Mouse (Mus musculus) limb, embryonic 10.5 days (tissue): ENCODE results near the gene Adk. TPM values are rescaled to one million over a fixed set of nuclear protein-coding genes. Genes with fewer than 3 reads are reported as not detected.

ENCODE experiments used
- DNase-seq: peaks from one replicate; pipeline ENCODE4 v3.0.0-alpha.2; 2017; ENCODE audit warnings: low spot score
- H3K27ac ChIP-seq: fragments of 300-500 bp; sonication (generic); 2 replicates; pipeline ENCODE4 v1.5.1; 2016; ENCODE audit warnings: mild to moderate bottlenecking
- H3K27me3 ChIP-seq: fragments of 300-500 bp; sonication (generic); 2 replicates; pipeline ENCODE4 v1.6.1; 2016; ENCODE audit warnings: low read depth, mild to moderate bottlenecking; ENCODE audit not compliant: poor library complexity, severe bottlenecking
- H3K36me3 ChIP-seq: fragments of 300-500 bp; sonication (generic); 2 replicates; pipeline ENCODE4 v1.6.1; 2016; ENCODE audit warnings: mild to moderate bottlenecking, moderate library complexity
- H3K4me1 ChIP-seq: fragments of 300-500 bp; sonication (generic); 2 replicates; pipeline ENCODE4 v1.6.1; 2016
- H3K4me3 ChIP-seq: fragments of 300-500 bp; sonication (generic); 2 replicates; pipeline ENCODE4 v1.5.1; 2016; ENCODE audit warnings: mild to moderate bottlenecking, moderate library complexity
- H3K9me3 ChIP-seq: fragments of 300-500 bp; sonication (generic); replicated peaks from 2 replicates; pipeline ENCODE4 v1.6.1; 2016; ENCODE audit warnings: mild to moderate bottlenecking
- WGBS: fragments of 180-500 bp; shearing (Covaris S2); methylation state at CpG from one replicate; pipeline ENCODE4 v1.1.7; 2016; 5-methylcytosine and 5-hydroxymethylcytosine counted together
- polyA plus RNA-seq: library from polyadenylated mRNA; unstranded; fragments of >200 nt; fragmentation: Nextera tagmentation; extraction: Ambion mirVana; gene quantifications from 2 replicates; pipeline ENCODE4 v1.2.1, GENCODE M21; 2016

Gene Adk
- polyA plus RNA-seq, 1 experiment from 2014 or later: 170 TPM

GRCm38 (mm10) chr14:21074398-21075320 is 22.3 kb downstream of the Adk start:
- Histone ChIP-seq H3K9me3 (no peaks in the 10 kb centered on the region), H3K4me1 (peaks cover 34% of the 10 kb centered on the region), H3K27ac (peak overlapping the region; percentile 94; the same call in 1 of the 2 replicates), H3K36me3 (no peaks in the 10 kb centered on the region), H3K4me3 (peak overlapping the region; percentile 76; the same call in 1 of the 2 replicates), H3K27me3 (no peaks in the 10 kb centered on the region)
- 58% methylated on average over 11 of the region's 11 CpGs for WGBS
- no peak for DNase-seq

DNA sequence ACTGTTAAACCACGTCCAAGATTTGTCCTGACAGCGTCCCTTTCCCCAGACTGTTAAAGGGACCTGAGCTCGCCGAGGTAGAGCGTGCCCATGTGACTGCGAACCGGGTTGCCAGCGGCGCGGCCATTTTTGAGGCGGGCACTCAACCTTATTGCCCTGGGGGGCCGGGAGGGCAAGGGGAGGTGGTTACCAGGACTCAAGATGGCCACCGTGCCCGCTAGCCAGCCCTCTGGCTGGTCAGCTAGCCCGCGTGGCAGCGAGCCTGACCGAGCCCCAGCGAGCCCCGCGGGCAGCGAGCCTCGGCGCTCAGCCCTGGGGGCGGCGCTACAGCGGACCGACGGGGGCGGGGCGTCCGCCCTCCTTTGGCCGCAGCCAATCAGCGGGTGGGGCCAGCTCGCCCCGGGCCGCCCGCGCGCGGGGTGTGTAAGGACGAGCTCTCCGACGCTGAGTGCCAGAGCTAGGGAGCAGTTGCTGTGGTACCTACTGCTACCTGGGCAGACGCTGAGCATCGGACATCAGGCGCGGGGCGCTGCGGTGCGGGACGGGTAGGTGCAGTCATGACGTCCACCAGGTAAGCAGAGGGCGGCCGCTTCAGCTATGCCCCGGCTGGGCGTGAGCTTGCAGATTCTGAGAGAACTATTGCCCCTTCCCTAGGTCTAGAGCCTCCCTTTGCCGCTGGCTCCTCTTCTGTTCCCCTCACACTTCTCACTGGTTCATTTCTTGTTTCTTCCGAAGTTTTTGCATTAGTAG is 23.6 kb downstream of the Adk start:
- Histone ChIP-seq H3K27me3 (no peaks in the 10 kb centered on the region), H3K36me3 (no peaks in the 10 kb centered on the region), H3K4me1 (peaks cover 34% of the 10 kb centered on the region), H3K9me3 (no peaks in the 10 kb centered on the region), H3K4me3 (peak overlapping the region; percentile 76), H3K27ac (peak overlapping the region; percentile 94)
- DNase-seq: peak; percentile 93
- 1% methylated on average over 59 of the region's 59 CpGs for WGBS

DNA sequence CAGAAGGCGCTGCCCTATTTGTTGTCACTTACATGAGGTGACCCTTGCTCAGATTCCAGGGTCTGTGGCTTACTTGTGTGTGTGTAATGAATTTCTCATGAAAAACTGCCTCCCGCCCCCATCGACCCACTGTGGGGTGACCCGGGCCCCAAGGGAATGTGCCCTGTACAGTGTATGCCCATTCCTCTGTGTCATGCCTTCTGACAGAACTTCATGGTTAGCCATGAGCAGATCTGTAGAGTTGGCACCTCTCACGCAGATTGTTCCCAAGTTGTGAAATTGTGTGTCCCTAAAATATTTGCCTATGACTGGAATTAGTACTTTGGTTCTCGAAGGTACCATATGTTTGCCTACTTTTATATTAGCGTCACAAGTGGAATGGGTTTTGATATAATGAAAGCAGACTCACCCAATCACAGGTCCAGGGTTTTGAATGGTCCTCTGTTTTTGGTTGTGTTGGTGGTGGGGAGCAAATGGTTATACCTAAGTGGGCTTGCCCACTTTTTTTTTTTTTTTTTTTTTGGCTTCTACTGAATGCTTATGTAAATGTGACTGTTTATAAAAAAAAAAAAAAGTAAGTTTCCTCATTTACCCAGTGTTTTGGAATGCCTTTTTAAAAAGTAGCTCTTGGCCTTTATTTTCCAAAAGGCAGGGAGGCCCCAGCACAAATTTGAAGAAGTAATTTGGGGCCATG is 24.3 kb downstream of the Adk start:
- WGBS: 48% methylated on average over 7 of the region's 7 CpGs
- no peak for DNase-seq

GRCm38 (mm10) chr14:21077939-21078338 is 25.6 kb downstream of the Adk start:
- Histone ChIP-seq H3K27ac (no peak overlapping the region), H3K27me3 (no peaks in the 10 kb centered on the region)

More for the DNA sequence above, 24.3 kb downstream of the Adk start:
- Histone ChIP-seq H3K4me3 (peak overlapping the region; percentile 76), H3K27ac (peak overlapping the region; percentile 94), H3K27me3 (no peaks in the 10 kb centered on the region), H3K4me1 (peaks cover 31% of the 10 kb centered on the region), H3K36me3 (no peaks in the 10 kb centered on the region), H3K9me3 (no peaks in the 10 kb centered on the region)

GRCm38 (mm10) chr14:21078511-21078910 is 26.1 kb downstream of the Adk start:
- no peaks in the 10 kb centered on the region for H3K27me3 ChIP-seq
- H3K36me3 ChIP-seq: no peaks in the 10 kb centered on the region
- no peak overlapping the region for H3K4me3 ChIP-seq
- peaks cover 28% of the 10 kb centered on the region for H3K4me1 ChIP-seq
- no peak overlapping the region for H3K27ac ChIP-seq
- DNase-seq: no peak
- H3K9me3 ChIP-seq: no peaks in the 10 kb centered on the region

More at GRCm38 (mm10) chr14:21077939-21078338, 25.6 kb downstream of the Adk start:
- no peaks in the 10 kb centered on the region for H3K36me3 ChIP-seq
- H3K4me1 ChIP-seq: peaks cover 28% of the 10 kb centered on the region
- no peak for DNase-seq
- no peaks in the 10 kb centered on the region for H3K9me3 ChIP-seq
- WGBS: 87% methylated on average over 4 of the region's 4 CpGs
- no peak overlapping the region for H3K4me3 ChIP-seq

- WGBS: 67% methylated on average over 1 of the region's 1 CpGs
- DNase-seq: no peak
- Histone ChIP-seq H3K27me3 (no peaks in the 10 kb centered on the region), H3K27ac (no peak overlapping the region), H3K9me3 (no peaks in the 10 kb centered on the region), H3K4me1 (peaks cover 28% of the 10 kb centered on the region), H3K36me3 (no peaks in the 10 kb centered on the region), H3K4me3 (no peak overlapping the region)
Observed at GRCm38 (mm10) chr14:21082823-21083222, 30.4 kb downstream of the Adk start.

DNA sequence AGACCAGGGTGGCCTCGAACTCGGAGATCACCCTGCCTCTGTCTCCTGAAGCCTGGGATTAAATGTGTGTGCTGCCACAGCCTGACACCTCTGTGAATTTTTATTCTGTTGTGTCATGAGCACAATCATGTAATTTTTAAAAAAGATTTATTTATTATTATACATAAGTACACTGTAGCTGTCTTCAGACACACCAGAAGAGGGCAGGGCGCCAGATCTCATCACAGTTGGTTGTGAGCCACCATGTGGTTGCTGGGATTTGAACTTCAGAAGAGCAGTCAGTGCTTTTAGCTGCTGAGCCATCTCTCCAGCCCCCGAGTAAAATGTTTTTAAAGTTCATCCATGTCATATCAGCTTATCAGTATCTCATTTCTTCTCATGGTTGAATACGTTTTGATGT is 33.3 kb downstream of the Adk start:
- H3K36me3 ChIP-seq: no peaks in the 10 kb centered on the region
- WGBS: 81% methylated on average over 5 of the region's 5 CpGs
- no peak overlapping the region for H3K4me3 ChIP-seq
- H3K4me1 ChIP-seq: peaks cover 44% of the 10 kb centered on the region
- no peak for DNase-seq
- no peaks in the 10 kb centered on the region for H3K9me3 ChIP-seq
- no peaks in the 10 kb centered on the region for H3K27me3 ChIP-seq
- peak overlapping the region; percentile 88; the same call in 1 of the 2 replicates for H3K27ac ChIP-seq

GRCm38 (mm10) chr14:21086106-21086505 is 33.7 kb downstream of the Adk start:
- H3K27me3 ChIP-seq: no peaks in the 10 kb centered on the region
- H3K27ac ChIP-seq: peak overlapping the region; percentile 88; the same call in 1 of the 2 replicates
- H3K9me3 ChIP-seq: no peaks in the 10 kb centered on the region
- DNase-seq: no peak
- WGBS: 11% methylated on average over 2 of the region's 2 CpGs
- H3K4me3 ChIP-seq: no peak overlapping the region
- no peaks in the 10 kb centered on the region for H3K36me3 ChIP-seq
- H3K4me1 ChIP-seq: peaks cover 44% of the 10 kb centered on the region

- H3K27ac ChIP-seq: peak overlapping the region; percentile 88
- WGBS: 8% methylated on average over 7 of the region's 7 CpGs
Observed at GRCm38 (mm10) chr14:21086827-21087351, 34.5 kb downstream of the Adk start.

DNA sequence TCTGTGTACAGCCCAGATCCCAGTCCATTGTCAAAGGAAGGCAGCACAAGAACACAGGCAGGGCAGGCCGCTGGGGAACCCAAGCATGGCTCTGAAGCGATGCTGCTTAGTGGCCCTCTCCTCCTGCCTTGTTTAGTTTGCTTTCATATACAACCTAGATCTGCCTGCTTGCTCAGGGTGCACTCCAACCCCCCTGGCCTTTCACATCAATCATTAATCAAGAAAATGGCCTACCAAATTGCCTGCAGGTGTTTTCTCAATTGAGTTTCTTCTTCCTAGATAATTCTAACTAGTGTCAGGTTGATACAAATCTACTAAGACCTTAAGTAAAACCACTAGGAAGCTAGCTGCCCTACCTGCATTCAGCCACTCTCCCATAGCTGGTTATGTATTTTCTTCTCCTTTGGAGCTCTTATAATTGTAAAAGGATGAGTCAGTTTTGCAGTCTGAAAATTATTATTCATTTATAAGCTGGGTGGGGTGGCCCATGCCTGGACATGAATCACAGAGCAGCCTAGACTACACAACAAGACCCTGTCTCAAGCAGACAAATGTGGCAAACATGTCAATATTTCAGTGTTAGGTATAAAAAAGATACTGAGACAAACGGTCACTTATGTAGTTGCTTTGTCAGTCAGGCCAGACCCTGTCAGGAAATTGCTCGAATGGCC is 35.2 kb downstream of the Adk start:
- Histone ChIP-seq H3K36me3 (peaks cover 10% of the 10 kb centered on the region), H3K27ac (peak overlapping the region; percentile 88), H3K27me3 (no peaks in the 10 kb centered on the region), H3K4me3 (peak overlapping the region; percentile 21; the same call in 1 of the 2 replicates), H3K9me3 (no peaks in the 10 kb centered on the region), H3K4me1 (peaks cover 44% of the 10 kb centered on the region)
- no peak for DNase-seq
- WGBS: 50% methylated on average over 4 of the region's 4 CpGs

More at GRCm38 (mm10) chr14:21086827-21087351, 34.5 kb downstream of the Adk start:
- Histone ChIP-seq H3K36me3 (peaks cover 4% of the 10 kb centered on the region), H3K27me3 (no peaks in the 10 kb centered on the region), H3K9me3 (no peaks in the 10 kb centered on the region), H3K4me1 (peaks cover 44% of the 10 kb centered on the region), H3K4me3 (peak overlapping the region; percentile 21)
- peak; percentile 53 for DNase-seq

- no peak overlapping the region for H3K4me3 ChIP-seq
- H3K9me3 ChIP-seq: no peaks in the 10 kb centered on the region
- peak overlapping the region; percentile 88 for H3K27ac ChIP-seq
- peaks cover 44% of the 10 kb centered on the region for H3K4me1 ChIP-seq
- H3K36me3 ChIP-seq: peaks cover 20% of the 10 kb centered on the region
- 51% methylated on average over 3 of the region's 3 CpGs for WGBS
- no peaks in the 10 kb centered on the region for H3K27me3 ChIP-seq
- DNase-seq: no peak
Observed at GRCm38 (mm10) chr14:21088731-21089130, 36.4 kb downstream of the Adk start.

GRCm38 (mm10) chr14:21090400-21090799 is 38.0 kb downstream of the Adk start:
- no peak for DNase-seq
- Histone ChIP-seq H3K36me3 (peaks cover 27% of the 10 kb centered on the region), H3K27ac (no peak overlapping the region), H3K9me3 (no peaks in the 10 kb centered on the region), H3K4me3 (no peak overlapping the region), H3K4me1 (peaks cover 43% of the 10 kb centered on the region), H3K27me3 (no peaks in the 10 kb centered on the region)
- 77% methylated on average over 3 of the region's 3 CpGs for WGBS
